Mouse (Mus musculus) kidney, embryonic 14.5 days (tissue): ENCODE data around the gene Cox20. TPM values are rescaled to one million over a fixed set of nuclear protein-coding genes. Genes with fewer than 3 reads are reported as not detected.
A peak's percentile ranks its signal among the peaks of the same experiment; 100 is the strongest.
"Not testable (repeated sequence)": the region's sequence is repeated elsewhere in the genome, so short reads cannot be mapped to it uniquely, and the experiment has no call there.

Experiments
- ATAC-seq: fragments of 200-750 bp; cut with Nextera tagmentation; 2 replicates; pipeline ENCODE4 v1.8.0; 2017; ENCODE audit warnings: moderate number of reproducible peaks, mild to moderate bottlenecking, moderate TSS enrichment, moderate library complexity; ENCODE audit not compliant: low FRiP score, low TSS enrichment
- H3K27ac ChIP-seq: fragments of 300-500 bp; sonication (generic); 2 replicates; pipeline ENCODE4 v1.5.1; 2014; ENCODE audit warnings: low read depth, mild to moderate bottlenecking, low read length, moderate library complexity, mixed read lengths
- H3K27me3 ChIP-seq: fragments of 300-500 bp; sonication (generic); 2 replicates; pipeline ENCODE4 v1.6.1; 2014; ENCODE audit warnings: mild to moderate bottlenecking, low read length; ENCODE audit not compliant: control insufficient read depth, insufficient read depth
- H3K36me3 ChIP-seq: fragments of 300-500 bp; sonication (generic); 2 replicates; pipeline ENCODE4 v1.6.1; 2014; ENCODE audit warnings: low read length, mixed read lengths; ENCODE audit not compliant: control insufficient read depth, insufficient read depth
- H3K4me1 ChIP-seq: fragments of 300-500 bp; sonication (generic); 2 replicates; pipeline ENCODE4 v1.6.1; 2014; ENCODE audit warnings: low read length, mixed read lengths; ENCODE audit not compliant: control insufficient read depth, insufficient read depth
- H3K4me2 ChIP-seq: fragments of 300-500 bp; sonication (generic); replicated peaks from 2 replicates; pipeline ENCODE4 v1.6.1; 2014; ENCODE audit warnings: low read depth, mild to moderate bottlenecking, low read length
- H3K4me3 ChIP-seq: fragments of 300-500 bp; sonication (generic); 2 replicates; pipeline ENCODE4 v1.5.1; 2014; ENCODE audit warnings: mild to moderate bottlenecking, low read length
- H3K9ac ChIP-seq: fragments of 300-500 bp; sonication (generic); 2 replicates; pipeline ENCODE4 v1.6.1; 2014; ENCODE audit warnings: low read depth, mild to moderate bottlenecking, low read length, moderate library complexity
- H3K9me3 ChIP-seq: fragments of 300-500 bp; sonication (generic); 2 replicates; pipeline ENCODE4 v1.6.1; 2016; ENCODE audit warnings: low read length; ENCODE audit not compliant: control insufficient read depth
- WGBS: fragments of 180-500 bp; shearing (Covaris S2); extraction: QIAGEN DNeasy Blood & Tissue Kit; methylation state at CpG from one replicate; pipeline ENCODE4 v1.1.7; 2014; 5-methylcytosine and 5-hydroxymethylcytosine counted together
- polyA plus RNA-seq: library from polyadenylated mRNA; unstranded; fragments of >200 nt; fragmentation: Nextera tagmentation; extraction: Ambion mirVana; gene quantifications from 2 replicates; pipeline ENCODE4 v1.2.1, GENCODE M21; 2014

The Cox20 gene
- polyA plus RNA-seq, 1 experiment from 2014 or later, result 121 TPM

- Histone ChIP-seq H3K27me3 (no peaks in the 10 kb centered on the region), H3K9ac (no peak overlapping the region), H3K9me3 (no peaks in the 10 kb centered on the region), H3K4me1 (no peaks in the 10 kb centered on the region), H3K27ac (no peak overlapping the region), H3K36me3 (no peaks in the 10 kb centered on the region), H3K4me2 (no peak overlapping the region), H3K4me3 (no peak overlapping the region)
- no peak for ATAC-seq
- WGBS, result 78% methylated on average over 3 of the region's 3 CpGs
Observed at GRCm38 (mm10) chr1:178291716-178292115, 27.2 kb upstream of the Cox20 start.

GRCm38 (mm10) chr1:178294051-178294450 lies 24.9 kb upstream of the Cox20 start:
- Histone ChIP-seq H3K9ac (no peak overlapping the region), H3K9me3 (no peaks in the 10 kb centered on the region), H3K4me3 (no peak overlapping the region), H3K36me3 (no peaks in the 10 kb centered on the region), H3K27ac (no peak overlapping the region), H3K4me2 (no peak overlapping the region), H3K27me3 (no peaks in the 10 kb centered on the region), H3K4me1 (no peaks in the 10 kb centered on the region)
- ATAC-seq, result no peak
- 86% methylated on average over 1 of the region's 1 CpGs for WGBS

GRCm38 (mm10) chr1:178301261-178301660 lies 17.7 kb upstream of the Cox20 start:
- not testable (repeated sequence) for H3K9me3 ChIP-seq, H3K27me3 ChIP-seq, ATAC-seq, H3K36me3 ChIP-seq, H3K4me1 ChIP-seq, H3K9ac ChIP-seq, H3K4me2 ChIP-seq, H3K27ac ChIP-seq, H3K4me3 ChIP-seq
- 98% methylated on average over 2 of the region's 2 CpGs for WGBS

- ATAC-seq, result peak; percentile 66; the same call in 1 of the 2 replicates
- Histone ChIP-seq H3K27me3 (no peaks in the 10 kb centered on the region), H3K36me3 (no peaks in the 10 kb centered on the region), H3K27ac (no peak overlapping the region), H3K4me1 (no peaks in the 10 kb centered on the region), H3K4me2 (no peak overlapping the region), H3K4me3 (no peak overlapping the region), H3K9ac (no peak overlapping the region), H3K9me3 (no peaks in the 10 kb centered on the region)
- WGBS, result 33% methylated on average over 3 of the region's 3 CpGs
Observed at GRCm38 (mm10) chr1:178303425-178303824, 15.5 kb upstream of the Cox20 start.

- H3K9me3 ChIP-seq, result no peaks in the 10 kb centered on the region
- ATAC-seq, result no peak
- H3K4me3 ChIP-seq, result no peak overlapping the region
- H3K36me3 ChIP-seq, result no peaks in the 10 kb centered on the region
- WGBS, result 67% methylated on average over 2 of the region's 2 CpGs
- H3K27ac ChIP-seq, result no peak overlapping the region
- no peaks in the 10 kb centered on the region for H3K27me3 ChIP-seq
- H3K4me2 ChIP-seq, result no peak overlapping the region
- no peaks in the 10 kb centered on the region for H3K4me1 ChIP-seq
- H3K9ac ChIP-seq, result no peak overlapping the region
Observed at GRCm38 (mm10) chr1:178309487-178309886, 9.4 kb upstream of the Cox20 start.

- H3K36me3 ChIP-seq, result no peaks in the 10 kb centered on the region
- no peak overlapping the region for H3K4me3 ChIP-seq
- ATAC-seq, result no peak
- no peak overlapping the region for H3K27ac ChIP-seq
- H3K27me3 ChIP-seq, result no peaks in the 10 kb centered on the region
- H3K4me1 ChIP-seq, result no peaks in the 10 kb centered on the region
- no peak overlapping the region for H3K4me2 ChIP-seq
- H3K9me3 ChIP-seq, result no peaks in the 10 kb centered on the region
- WGBS, result 70% methylated on average over 1 of the region's 1 CpGs
- H3K9ac ChIP-seq, result no peak overlapping the region
Observed at GRCm38 (mm10) chr1:178310128-178310527, 8.8 kb upstream of the Cox20 start.

- no peak for ATAC-seq
- WGBS, result 100% methylated on average over 1 of the region's 1 CpGs
- H3K27me3 ChIP-seq, result no peaks in the 10 kb centered on the region
- H3K4me3 ChIP-seq, result no peak overlapping the region
- H3K4me1 ChIP-seq, result no peaks in the 10 kb centered on the region
- no peak overlapping the region for H3K4me2 ChIP-seq
- no peak overlapping the region for H3K9ac ChIP-seq
- no peaks in the 10 kb centered on the region for H3K9me3 ChIP-seq
- no peaks in the 10 kb centered on the region for H3K36me3 ChIP-seq
- no peak overlapping the region for H3K27ac ChIP-seq
Observed at GRCm38 (mm10) chr1:178313039-178313597, 5.8 kb upstream of the Cox20 start.

GRCm38 (mm10) chr1:178314236-178314635 lies 4.7 kb upstream of the Cox20 start:
- no peaks in the 10 kb centered on the region for H3K36me3 ChIP-seq
- no peaks in the 10 kb centered on the region for H3K27me3 ChIP-seq
- H3K9ac ChIP-seq, result no peak overlapping the region
- no peaks in the 10 kb centered on the region for H3K4me1 ChIP-seq
- no peak for ATAC-seq
- 96% methylated on average over 2 of the region's 2 CpGs for WGBS
- no peak overlapping the region for H3K27ac ChIP-seq
- H3K4me2 ChIP-seq, result no peak overlapping the region
- H3K9me3 ChIP-seq, result no peaks in the 10 kb centered on the region
- no peak overlapping the region for H3K4me3 ChIP-seq

GRCm38 (mm10) chr1:178317275-178318001 lies 1.5 kb upstream of the Cox20 start:
- Histone ChIP-seq H3K9ac (peak overlapping the region; percentile 83), H3K27me3 (no peaks in the 10 kb centered on the region), H3K4me2 (peak overlapping the region; percentile 67), H3K9me3 (no peaks in the 10 kb centered on the region), H3K4me1 (no peaks in the 10 kb centered on the region), H3K27ac (peak overlapping the region; percentile 99), H3K36me3 (peaks cover 19% of the 10 kb centered on the region), H3K4me3 (peak overlapping the region; percentile 51)
- WGBS, result 48% methylated on average over 10 of the region's 10 CpGs
- no peak for ATAC-seq
